Mouse (Mus musculus) lung, embryonic 15.5 days (tissue): Measurements from ENCODE around the gene Grn. TPM values are rescaled to one million over a fixed set of nuclear protein-coding genes. Genes with fewer than 3 reads are reported as not detected.

Experiments
- ATAC-seq: fragments of 200-750 bp; cut with Nextera tagmentation; 2 replicates; pipeline ENCODE4 v1.8.0; 2017; ENCODE audit warnings: moderate number of reproducible peaks, borderline replicate concordance; ENCODE audit not compliant: low FRiP score, low TSS enrichment; ENCODE audit errors: extremely low read depth
- H3K27ac ChIP-seq: fragments of 300-500 bp; sonication (generic); 2 replicates; pipeline ENCODE4 v1.5.1; 2015; ENCODE audit warnings: moderate library complexity, mild to moderate bottlenecking, inconsistent platforms
- H3K27me3 ChIP-seq: fragments of 300-500 bp; sonication (generic); 2 replicates; pipeline ENCODE4 v1.6.1; 2015; ENCODE audit warnings: inconsistent platforms
- H3K36me3 ChIP-seq: fragments of 300-500 bp; sonication (generic); 2 replicates; pipeline ENCODE4 v1.6.1; 2015; ENCODE audit warnings: inconsistent platforms
- H3K4me1 ChIP-seq: fragments of 300-500 bp; sonication (generic); 2 replicates; pipeline ENCODE4 v1.6.1; 2015; ENCODE audit warnings: inconsistent platforms
- H3K4me2 ChIP-seq: fragments of 300-500 bp; sonication (generic); 2 replicates; pipeline ENCODE4 v1.6.1; 2015; ENCODE audit warnings: inconsistent platforms, mild to moderate bottlenecking, moderate library complexity
- H3K4me3 ChIP-seq: fragments of 300-500 bp; sonication (generic); 2 replicates; pipeline ENCODE4 v1.5.1; 2015; ENCODE audit warnings: mild to moderate bottlenecking, inconsistent platforms
- H3K9ac ChIP-seq: fragments of 300-500 bp; sonication (generic); 2 replicates; pipeline ENCODE4 v1.6.1; 2015; ENCODE audit warnings: inconsistent platforms
- H3K9me3 ChIP-seq: fragments of 300-500 bp; sonication (generic); 2 replicates; pipeline ENCODE4 v1.6.1; 2016; ENCODE audit warnings: inconsistent platforms
- WGBS: fragments of 180-500 bp; shearing (Covaris S2); methylation state at CpG from one replicate; pipeline ENCODE4 v1.1.7; 2015; 5-methylcytosine and 5-hydroxymethylcytosine counted together
- polyA plus RNA-seq: library from polyadenylated mRNA; unstranded; fragments of >200 nt; fragmentation: Nextera tagmentation; extraction: Ambion mirVana; gene quantifications from 2 replicates; pipeline ENCODE4 v1.2.1, GENCODE M21; 2015

Grn gene
- polyA plus RNA-seq, 1 experiment from 2014 or later = 174 TPM

DNA sequence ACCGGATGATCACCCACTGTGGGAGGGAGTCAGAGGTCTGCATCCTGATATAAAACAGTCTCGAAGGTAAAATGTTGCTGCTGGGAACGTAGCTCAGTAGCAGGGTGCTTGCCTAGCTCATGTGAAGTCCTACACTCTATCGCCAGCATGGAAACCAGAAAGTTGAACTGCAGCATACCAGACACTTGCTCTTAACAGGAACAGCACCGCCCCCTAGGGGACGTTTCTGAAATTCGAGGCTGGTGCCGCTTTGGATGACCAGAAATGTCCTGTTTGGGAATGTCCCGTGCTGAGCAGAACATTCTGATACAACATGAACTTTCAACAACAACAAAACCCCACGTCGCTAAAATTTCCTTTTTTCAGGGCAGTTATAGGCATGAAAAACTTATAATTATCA is 18.4 kb upstream of the Grn start:
- ATAC-seq = no peak
- H3K27ac ChIP-seq = 0 out of 2 replicates have a peak overlapping the region, but pooled peaks have one; percentile 1
- H3K9ac ChIP-seq = no peak overlapping the region
- peak overlapping the region; percentile 9; the same call in 1 of the 2 replicates for H3K4me2 ChIP-seq
- H3K9me3 ChIP-seq = no peaks in the 10 kb centered on the region
- peaks cover 23% of the 10 kb centered on the region for H3K4me1 ChIP-seq
- 6% methylated on average over 11 of the region's 11 CpGs for WGBS
- no peak overlapping the region for H3K4me3 ChIP-seq
- H3K36me3 ChIP-seq = no peaks in the 10 kb centered on the region
- no peaks in the 10 kb centered on the region for H3K27me3 ChIP-seq

DNA sequence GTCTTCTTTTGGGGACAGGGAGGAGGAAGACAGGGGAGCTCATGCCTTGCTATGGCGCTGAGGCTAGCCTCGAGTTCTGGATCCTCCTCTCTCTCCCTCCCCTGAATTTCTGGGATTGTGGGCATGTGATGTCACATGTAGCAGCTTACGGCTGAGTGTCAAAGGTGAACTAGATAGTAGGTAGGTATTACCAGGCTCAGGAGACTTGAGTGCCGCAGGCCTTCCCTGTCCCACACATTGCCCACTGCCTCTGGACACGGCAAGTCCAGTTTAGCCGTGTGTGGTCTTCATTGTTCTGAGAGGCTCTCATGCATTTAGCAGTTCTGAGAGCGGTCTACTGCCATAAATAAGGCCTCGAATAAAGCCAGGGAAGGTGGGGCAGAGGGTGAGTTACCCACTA is 17.1 kb upstream of the Grn start:
- H3K36me3 ChIP-seq = no peaks in the 10 kb centered on the region
- no peak for ATAC-seq
- no peak overlapping the region for H3K27ac ChIP-seq
- WGBS = 70% methylated on average over 8 of the region's 8 CpGs
- H3K4me2 ChIP-seq = no peak overlapping the region
- H3K9ac ChIP-seq = no peak overlapping the region
- H3K9me3 ChIP-seq = no peaks in the 10 kb centered on the region
- H3K27me3 ChIP-seq = no peaks in the 10 kb centered on the region
- H3K4me1 ChIP-seq = peaks cover 19% of the 10 kb centered on the region
- H3K4me3 ChIP-seq = no peak overlapping the region

DNA sequence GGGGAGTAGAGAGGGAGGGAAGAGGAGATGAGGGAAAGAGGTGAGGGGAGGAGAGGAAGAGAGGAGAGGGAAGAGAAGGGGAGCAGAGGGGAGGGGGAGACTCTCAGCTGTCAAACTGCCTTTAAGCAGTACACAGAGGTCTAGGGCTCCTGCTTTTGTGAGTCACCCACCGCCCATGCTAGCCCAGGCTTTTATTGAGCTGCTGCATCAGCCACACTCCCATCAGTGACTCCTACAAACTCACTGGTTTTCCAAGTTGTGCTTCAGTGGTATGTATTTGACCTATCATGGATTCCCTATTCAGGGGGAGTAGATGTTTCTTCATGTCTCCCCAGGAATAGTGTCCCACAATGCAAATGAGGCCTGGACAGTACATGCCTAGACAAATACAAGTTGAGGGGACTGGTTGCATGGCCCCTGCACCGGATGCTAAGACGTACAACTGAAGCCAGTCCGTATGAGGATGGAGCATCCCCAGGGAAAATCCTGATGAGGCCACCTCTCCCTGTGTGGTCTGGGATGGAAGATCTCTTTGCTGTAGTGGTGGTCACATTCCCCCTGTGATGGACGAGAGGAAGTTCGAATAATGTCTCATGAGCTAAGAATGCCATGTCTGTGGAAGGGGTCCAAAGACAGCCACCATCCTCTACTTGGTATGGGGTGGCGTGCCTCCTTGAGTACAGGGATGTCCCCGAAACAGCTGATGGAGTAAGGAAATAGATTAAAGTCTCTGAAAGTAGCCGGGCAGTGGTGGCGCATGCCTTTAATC is 14.9 kb upstream of the Grn start:
- Histone ChIP-seq H3K36me3 (no peaks in the 10 kb centered on the region), H3K9ac (no peak overlapping the region), H3K27me3 (no peaks in the 10 kb centered on the region), H3K4me3 (no peak overlapping the region), H3K27ac (no peak overlapping the region), H3K9me3 (no peaks in the 10 kb centered on the region), H3K4me1 (peaks cover 9% of the 10 kb centered on the region), H3K4me2 (no peak overlapping the region)
- WGBS = 63% methylated on average over 10 of the region's 10 CpGs
- no peak for ATAC-seq

DNA sequence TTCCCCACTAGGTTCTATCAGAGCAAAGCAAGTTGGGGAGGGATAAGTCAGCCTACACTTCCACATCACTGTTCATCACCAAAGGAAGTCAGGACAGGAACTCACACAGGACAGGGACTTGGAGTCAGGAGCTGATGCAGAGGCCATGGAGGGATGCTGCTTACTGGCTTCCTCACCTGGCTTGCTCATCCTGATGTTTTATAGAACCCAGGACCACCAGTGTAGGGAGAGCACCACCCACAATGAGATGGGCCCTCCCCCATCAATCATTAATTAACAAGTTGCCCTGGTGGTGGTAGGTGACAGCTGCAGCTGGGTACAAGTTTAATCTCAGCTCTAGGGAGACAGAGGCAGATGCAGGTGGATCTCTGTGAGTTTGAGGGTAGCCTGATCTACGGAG is 13.0 kb upstream of the Grn start:
- H3K27me3 ChIP-seq = no peaks in the 10 kb centered on the region
- H3K27ac ChIP-seq = no peak overlapping the region
- H3K9ac ChIP-seq = no peak overlapping the region
- no peak for ATAC-seq
- H3K4me3 ChIP-seq = no peak overlapping the region
- H3K9me3 ChIP-seq = no peaks in the 10 kb centered on the region
- H3K4me2 ChIP-seq = no peak overlapping the region
- no peaks in the 10 kb centered on the region for H3K4me1 ChIP-seq
- H3K36me3 ChIP-seq = no peaks in the 10 kb centered on the region
- 69% methylated on average over 1 of the region's 1 CpGs for WGBS

DNA sequence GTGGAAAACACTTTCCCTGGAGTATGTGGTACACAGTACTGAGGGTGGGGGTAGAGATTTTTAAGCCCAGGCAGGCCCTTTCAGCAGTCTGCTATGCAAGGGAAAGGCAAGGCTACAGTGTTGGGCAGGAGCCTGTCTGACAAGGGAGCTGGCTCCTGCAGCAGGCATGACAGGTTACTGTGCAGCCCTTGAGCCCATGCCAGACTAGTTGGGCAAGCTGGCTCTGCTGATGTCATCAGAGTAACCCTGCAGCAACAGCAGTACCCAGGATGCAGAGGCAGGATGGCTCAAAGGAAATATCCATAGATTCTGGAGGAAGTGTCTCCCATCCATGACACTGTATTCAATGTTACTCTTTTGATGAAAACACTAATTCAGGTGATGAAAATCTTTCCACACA is 11.2 kb upstream of the Grn start:
- Histone ChIP-seq H3K36me3 (no peaks in the 10 kb centered on the region), H3K4me3 (no peak overlapping the region), H3K4me2 (no peak overlapping the region), H3K9ac (no peak overlapping the region), H3K27me3 (no peaks in the 10 kb centered on the region), H3K27ac (no peak overlapping the region), H3K4me1 (no peaks in the 10 kb centered on the region), H3K9me3 (no peaks in the 10 kb centered on the region)
- no peak for ATAC-seq

DNA sequence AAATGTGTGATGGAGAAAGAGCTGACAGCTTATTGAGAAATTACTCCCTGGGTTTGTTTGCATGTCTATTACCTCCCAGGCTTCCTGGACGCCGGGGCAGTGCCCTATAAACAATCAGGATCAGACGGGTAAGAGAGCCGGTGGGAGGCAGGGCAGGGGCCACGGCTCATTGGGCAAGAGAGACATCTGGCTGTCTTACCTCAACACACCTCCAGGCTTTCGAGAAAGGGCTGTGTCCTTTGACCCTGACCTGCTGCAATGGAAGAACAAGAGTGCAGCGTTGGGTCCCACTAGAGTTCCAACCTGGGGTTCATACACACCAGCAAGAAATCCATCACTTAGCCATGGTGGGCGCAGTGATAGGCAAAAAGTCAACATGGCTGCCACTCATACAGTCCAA is 8.6 kb upstream of the Grn start:
- no peak overlapping the region for H3K9ac ChIP-seq
- H3K27me3 ChIP-seq = no peaks in the 10 kb centered on the region
- no peak overlapping the region for H3K4me3 ChIP-seq
- no peak overlapping the region for H3K4me2 ChIP-seq
- WGBS = 39% methylated on average over 8 of the region's 8 CpGs
- H3K9me3 ChIP-seq = no peaks in the 10 kb centered on the region
- H3K27ac ChIP-seq = no peak overlapping the region
- 0 out of 2 replicates have a peak, but pooled peaks cover 6% of the 10 kb centered on the region for H3K4me1 ChIP-seq
- H3K36me3 ChIP-seq = no peaks in the 10 kb centered on the region
- ATAC-seq = no peak

DNA sequence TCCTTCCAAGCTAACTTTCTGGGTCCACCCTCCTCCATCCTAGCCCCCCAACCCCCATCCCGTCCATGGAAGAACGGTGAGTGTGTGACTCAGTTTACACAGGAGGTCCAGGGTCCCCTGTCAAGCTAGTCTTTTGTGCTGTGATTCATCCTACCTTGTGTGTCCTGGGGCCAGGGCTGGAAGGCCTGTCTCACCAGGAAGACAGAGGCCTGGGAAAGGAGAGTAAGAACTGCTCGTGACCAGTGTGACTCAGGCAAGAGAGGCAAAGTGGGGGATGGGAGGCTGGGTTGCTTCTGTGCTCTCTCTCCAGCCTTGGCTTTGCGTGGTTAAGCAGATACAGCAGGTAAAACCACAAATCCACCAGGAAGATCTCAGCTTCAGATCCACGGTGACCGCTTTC is 5.4 kb upstream of the Grn start:
- H3K27ac ChIP-seq = no peak overlapping the region
- no peaks in the 10 kb centered on the region for H3K9me3 ChIP-seq
- 75% methylated on average over 6 of the region's 6 CpGs for WGBS

DNA sequence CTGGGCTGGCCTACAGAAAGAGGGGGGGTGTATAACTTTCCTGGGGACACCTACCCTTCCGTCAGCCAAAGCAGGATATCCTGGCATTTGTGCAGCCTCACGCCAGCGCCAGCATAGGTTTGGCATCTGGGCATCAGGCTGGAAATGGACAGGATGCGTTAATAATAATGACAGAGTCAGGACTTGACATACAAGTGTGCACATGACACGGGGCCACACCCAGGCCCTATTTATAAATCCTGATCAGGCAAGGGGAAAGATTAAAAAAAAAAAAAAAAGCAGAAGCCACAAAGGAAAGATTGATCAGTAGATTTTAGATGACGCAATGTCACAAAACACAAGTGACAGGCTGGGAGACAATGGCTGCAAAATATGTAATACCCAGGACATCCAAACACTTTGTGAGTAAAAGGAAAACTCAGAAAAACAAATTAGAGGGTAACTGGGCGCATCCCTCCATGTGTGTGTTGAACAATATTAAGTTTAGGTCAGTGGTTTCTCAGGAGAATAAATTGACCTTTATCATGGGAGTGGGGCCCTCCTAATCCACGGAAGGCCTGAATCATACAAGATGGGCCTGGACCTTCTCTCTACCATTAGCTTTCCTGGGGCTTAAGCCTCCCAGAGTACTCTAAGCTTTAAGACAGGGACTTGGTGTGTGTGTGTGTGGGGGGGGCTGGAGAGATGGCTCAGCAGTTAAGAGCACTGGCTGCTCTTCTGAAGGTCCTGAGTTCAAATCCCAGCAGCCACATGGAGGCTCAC is 4.4 kb upstream of the Grn start:
- Histone ChIP-seq H3K9ac (no peak overlapping the region), H3K27ac (no peak overlapping the region), H3K4me2 (no peak overlapping the region), H3K9me3 (no peaks in the 10 kb centered on the region), H3K4me3 (no peak overlapping the region), H3K36me3 (no peaks in the 10 kb centered on the region), H3K4me1 (peaks cover 15% of the 10 kb centered on the region), H3K27me3 (no peaks in the 10 kb centered on the region)
- no peak for ATAC-seq
- WGBS = 74% methylated on average over 8 of the region's 8 CpGs

More for the DNA sequence above, 5.4 kb upstream of the Grn start:
- Histone ChIP-seq H3K4me1 (peaks cover 12% of the 10 kb centered on the region), H3K27me3 (no peaks in the 10 kb centered on the region), H3K4me3 (no peak overlapping the region), H3K4me2 (no peak overlapping the region), H3K36me3 (no peaks in the 10 kb centered on the region), H3K9ac (no peak overlapping the region)
- ATAC-seq = no peak

DNA sequence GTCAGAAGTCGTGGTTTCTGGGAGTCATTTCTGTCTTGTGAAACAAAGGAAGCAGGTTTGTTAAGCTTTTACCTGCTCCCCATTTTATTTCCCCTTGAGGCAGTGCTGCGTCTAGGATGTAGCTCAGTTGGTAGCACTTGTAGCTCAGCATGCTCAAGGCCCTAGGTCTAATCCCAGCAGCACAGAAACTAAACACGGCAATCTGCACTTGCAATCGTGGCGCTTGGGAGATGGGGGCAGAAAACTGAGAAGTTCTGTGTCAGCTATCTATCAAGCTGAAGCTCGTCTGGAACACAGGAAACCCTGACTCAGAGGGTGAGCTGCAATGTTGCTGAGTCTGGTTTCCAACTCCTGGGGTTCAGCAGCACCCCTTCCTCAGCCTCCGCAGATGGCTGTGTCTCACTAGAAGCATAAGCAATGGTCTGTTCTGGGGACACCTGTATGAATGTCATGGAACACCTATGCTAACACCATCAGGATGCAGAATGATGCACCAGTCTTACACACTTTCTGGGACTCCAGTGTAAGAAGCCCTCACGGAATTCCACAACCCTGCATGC is 1.1 kb upstream of the Grn start:
- Histone ChIP-seq H3K27me3 (no peaks in the 10 kb centered on the region), H3K9me3 (no peaks in the 10 kb centered on the region), H3K4me3 (peak overlapping the region; percentile 68; the same call in 1 of the 2 replicates), H3K4me2 (peak overlapping the region; percentile 94), H3K4me1 (peaks cover 28% of the 10 kb centered on the region), H3K36me3 (no peaks in the 10 kb centered on the region), H3K9ac (no peak overlapping the region), H3K27ac (0 out of 2 replicates have a peak overlapping the region, but pooled peaks have one; percentile 35)
- 69% methylated on average over 8 of the region's 8 CpGs for WGBS
- ATAC-seq = no peak

DNA sequence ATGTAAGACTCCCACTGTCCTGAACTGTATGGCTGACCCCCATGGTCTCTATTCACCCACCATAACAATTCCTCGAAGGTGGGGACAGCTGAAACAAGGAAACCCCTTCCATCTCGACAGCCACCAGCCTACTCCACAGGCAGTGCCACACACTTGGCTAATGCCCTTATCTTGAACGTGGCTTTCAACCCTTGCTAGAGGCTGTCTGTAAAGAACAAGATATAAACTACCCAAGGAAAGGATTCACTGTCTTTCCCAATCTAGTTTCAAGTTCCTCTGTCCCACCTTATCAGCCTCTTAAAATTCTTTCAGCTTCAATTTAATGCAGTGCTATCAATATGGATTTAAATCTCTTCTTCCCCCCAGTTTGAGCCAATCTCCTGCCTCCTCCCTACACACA is 564 bp upstream of the Grn start:
- Histone ChIP-seq H3K4me1 (peaks cover 30% of the 10 kb centered on the region), H3K36me3 (peaks cover under 1% of the 10 kb centered on the region), H3K9me3 (no peaks in the 10 kb centered on the region), H3K4me3 (peak overlapping the region; percentile 68), H3K9ac (peak overlapping the region; percentile 55), H3K27me3 (no peaks in the 10 kb centered on the region), H3K4me2 (peak overlapping the region; percentile 94), H3K27ac (0 out of 2 replicates have a peak overlapping the region, but pooled peaks have one; percentile 35)
- WGBS = 29% methylated on average over 3 of the region's 3 CpGs
- no peak for ATAC-seq

DNA sequence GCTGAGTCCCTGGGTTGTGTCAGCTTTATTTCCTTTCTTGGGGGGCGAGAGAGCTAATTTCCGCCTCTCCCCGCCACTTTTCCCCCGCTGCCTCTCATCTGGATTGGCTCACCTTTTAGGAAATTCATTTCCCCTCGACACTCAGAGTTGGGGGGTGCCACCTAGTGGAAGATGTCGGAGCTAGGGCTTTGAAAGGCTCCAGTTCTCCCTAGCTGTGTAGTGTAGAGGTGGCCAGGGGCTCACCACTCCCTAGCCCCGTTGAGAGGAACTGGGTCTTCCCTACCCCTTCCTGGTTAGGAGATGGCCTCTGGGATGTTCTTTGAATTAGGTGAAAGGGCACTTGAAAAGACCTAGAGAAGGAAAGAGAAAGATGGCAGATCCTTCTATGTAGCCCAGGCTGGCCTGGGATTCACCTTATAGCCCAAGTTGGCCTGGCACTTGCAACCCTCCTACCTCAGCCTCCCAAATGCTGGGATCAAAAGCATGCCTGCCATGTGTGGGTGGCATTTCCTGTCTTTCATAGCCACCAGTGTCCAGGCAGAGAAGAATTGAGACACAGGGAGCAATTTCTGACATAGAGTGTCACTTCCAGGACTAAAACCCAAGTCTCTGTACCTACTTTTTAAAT is 1.0 kb downstream of the Grn start:
- no peaks in the 10 kb centered on the region for H3K27me3 ChIP-seq
- 2% methylated on average over 7 of the region's 7 CpGs for WGBS

More for the DNA sequence above, 1.0 kb downstream of the Grn start:
- Histone ChIP-seq H3K4me2 (peak overlapping the region; percentile 94), H3K9ac (peak overlapping the region; percentile 65), H3K4me3 (peak overlapping the region; percentile 68), H3K27ac (peak overlapping the region; percentile 86), H3K36me3 (peaks cover 16% of the 10 kb centered on the region), H3K9me3 (no peaks in the 10 kb centered on the region), H3K4me1 (peaks cover 25% of the 10 kb centered on the region)
- ATAC-seq = peak; percentile 19; the same call in 1 of the 2 replicates
